Mouse (Mus musculus): ENCODE measurements around the gene Entpd6. TPM values are rescaled to one million over a fixed set of nuclear protein-coding genes. Genes with fewer than 3 reads are reported as not detected.

Entpd6 gene
- polyA plus RNA-seq, 1 experiment from 2014 or later, result 7.8 TPM

DNA sequence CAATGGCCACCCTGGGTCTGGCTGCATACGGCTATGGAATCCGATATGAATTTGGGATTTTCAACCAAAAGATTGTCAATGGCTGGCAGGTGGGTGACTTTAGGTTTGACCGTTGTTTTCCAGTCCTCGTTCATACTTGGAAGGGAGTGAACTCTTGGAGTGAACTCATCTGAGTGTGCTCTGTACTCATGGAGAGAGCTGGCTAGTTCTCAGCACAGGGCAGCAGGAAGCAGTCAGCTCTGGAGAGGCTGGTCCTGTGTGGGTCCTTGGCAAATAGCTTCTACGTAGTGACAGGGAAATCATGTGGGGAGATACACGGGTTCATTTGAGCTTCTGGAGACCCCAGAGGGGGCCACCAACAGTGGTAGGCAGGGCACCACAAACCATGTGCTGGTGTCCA lies 60.0 kb downstream of the Entpd6 start:
- 96% methylated on average over 6 of the region's 6 CpGs for WGBS (ENCODE audit: missing documents)
- Histone ChIP-seq H3K36me3 (ENCODE audit: inconsistent target) (peaks cover 83% of the 10 kb centered on the region), H3K27ac (no peak overlapping the region)

DNA sequence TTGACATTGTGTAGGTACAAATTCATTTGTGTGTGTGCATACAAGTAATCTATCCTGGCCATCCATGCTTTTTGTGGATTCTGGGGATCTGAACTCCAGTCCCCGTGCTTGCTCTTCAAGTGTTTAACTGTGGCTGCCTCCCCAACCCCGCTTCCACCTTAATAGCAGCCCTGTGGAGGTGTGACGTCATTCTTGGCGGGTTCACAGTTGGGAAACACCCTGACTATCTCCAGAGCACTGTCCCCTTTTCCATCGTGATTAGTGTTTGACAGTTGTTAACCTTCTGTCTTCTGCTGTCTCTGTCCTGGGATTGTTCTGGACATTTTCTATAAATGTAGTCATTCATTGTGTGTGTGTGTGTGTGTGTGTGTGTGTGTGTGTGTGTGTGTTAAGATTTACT lies 61.8 kb downstream of the Entpd6 start:
- H3K36me3 ChIP-seq (ENCODE audit: inconsistent target), result peaks cover 86% of the 10 kb centered on the region
- H3K4me3 ChIP-seq (ENCODE audit: inconsistent target), result no peak overlapping the region
- no peaks in the 10 kb centered on the region for H3K79me2 ChIP-seq (ENCODE audit: inconsistent target)
- WGBS (ENCODE audit: missing documents), result 85% methylated on average over 5 of the region's 5 CpGs
- no peak overlapping the region for H3K27ac ChIP-seq

More for the DNA sequence above, 60.0 kb downstream of the Entpd6 start:
- no peaks in the 10 kb centered on the region for H3K79me2 ChIP-seq (ENCODE audit: inconsistent target)
- no peak overlapping the region for H3K4me3 ChIP-seq (ENCODE audit: inconsistent target)

DNA sequence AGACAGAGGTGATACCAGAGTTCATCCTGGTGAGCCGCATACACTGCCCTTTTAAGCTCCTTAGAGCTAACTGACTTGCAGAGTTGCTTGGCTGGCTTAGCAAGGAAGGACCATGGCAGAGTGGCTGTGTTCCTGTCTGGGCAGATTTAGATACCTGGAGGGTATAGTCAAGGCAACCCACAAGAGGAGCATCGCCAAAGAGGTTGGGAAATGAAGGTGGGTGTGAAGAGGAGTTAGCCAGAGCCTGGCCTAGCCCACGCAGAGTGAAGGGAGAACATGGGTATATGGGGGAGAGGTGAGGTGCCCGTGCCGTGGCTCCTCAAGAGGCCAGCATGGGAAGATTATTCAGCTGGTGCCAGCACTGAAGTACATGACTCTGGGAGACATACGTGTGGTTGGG lies 64.0 kb downstream of the Entpd6 start:
- WGBS (ENCODE audit: missing documents), result 93% methylated on average over 6 of the region's 6 CpGs
- Histone ChIP-seq H3K36me3 (ENCODE audit: inconsistent target) (peaks cover 89% of the 10 kb centered on the region), H3K27ac (no peak overlapping the region), H3K4me3 (ENCODE audit: inconsistent target) (no peak overlapping the region), H3K79me2 (ENCODE audit: inconsistent target) (no peaks in the 10 kb centered on the region)

DNA sequence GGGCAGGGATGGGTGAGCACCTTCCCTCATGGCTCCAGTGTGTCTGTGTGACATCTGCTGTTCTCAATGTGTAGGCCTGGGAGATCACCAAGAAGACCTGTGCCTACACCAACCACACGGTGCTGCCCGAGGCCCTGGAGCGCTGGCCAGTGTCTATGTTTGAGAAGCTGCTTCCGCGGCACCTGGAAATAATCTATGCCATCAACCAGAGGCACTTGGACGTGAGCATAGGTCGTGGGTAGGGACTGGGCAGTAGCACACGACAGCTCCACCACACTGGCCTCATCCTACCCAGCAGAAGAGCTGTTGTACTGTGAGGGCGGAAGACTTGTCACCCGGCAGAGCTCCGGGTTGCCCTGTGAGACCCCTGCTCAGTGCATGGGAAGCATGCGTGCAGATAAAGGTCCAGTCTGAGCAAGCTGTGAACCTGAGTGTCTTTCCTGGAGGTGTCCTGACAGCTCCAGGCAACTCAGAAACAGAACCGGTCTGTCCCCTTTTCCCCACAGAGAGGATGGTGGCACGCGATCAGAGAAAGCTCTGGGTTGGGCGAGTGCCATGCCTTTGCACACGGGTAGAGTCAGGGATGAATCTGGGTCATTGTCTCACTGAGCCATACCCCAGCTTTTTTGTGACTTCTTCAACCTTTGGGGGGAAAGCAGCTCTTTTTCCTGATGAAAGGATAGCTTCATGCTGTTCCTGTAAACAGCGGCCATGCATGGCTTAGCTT lies 68.0 kb downstream of the Entpd6 start:
- Histone ChIP-seq H3K27ac (no peak overlapping the region), H3K79me2 (ENCODE audit: inconsistent target) (no peaks in the 10 kb centered on the region), H3K36me3 (ENCODE audit: inconsistent target) (peaks cover 85% of the 10 kb centered on the region), H3K4me3 (ENCODE audit: inconsistent target) (no peak overlapping the region)
- WGBS (ENCODE audit: missing documents), result 95% methylated on average over 18 of the region's 18 CpGs

DNA sequence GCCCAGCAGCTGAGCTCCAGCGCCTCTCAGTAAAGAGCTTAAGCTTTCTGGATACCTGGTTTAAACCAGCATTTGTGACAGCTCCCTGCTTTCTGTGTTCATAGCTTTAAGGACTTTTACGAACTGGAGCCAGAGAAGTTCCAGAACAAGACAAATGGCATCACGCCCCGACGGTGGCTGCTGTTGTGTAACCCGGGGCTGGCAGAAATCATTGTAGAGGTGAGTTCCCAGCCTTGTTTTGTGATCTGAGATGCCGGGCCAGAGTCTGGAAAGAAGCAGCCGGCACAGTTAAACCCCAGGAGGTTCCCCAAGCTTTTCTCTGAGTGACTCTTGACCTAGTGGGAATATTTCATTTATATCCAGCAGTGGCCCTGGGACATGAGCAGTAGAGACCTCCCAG lies 69.9 kb downstream of the Entpd6 start:
- Histone ChIP-seq H3K36me3 (ENCODE audit: inconsistent target) (peaks cover 73% of the 10 kb centered on the region), H3K27ac (no peak overlapping the region), H3K4me3 (ENCODE audit: inconsistent target) (no peak overlapping the region), H3K79me2 (ENCODE audit: inconsistent target) (no peaks in the 10 kb centered on the region)
- 93% methylated on average over 8 of the region's 8 CpGs for WGBS (ENCODE audit: missing documents)

DNA sequence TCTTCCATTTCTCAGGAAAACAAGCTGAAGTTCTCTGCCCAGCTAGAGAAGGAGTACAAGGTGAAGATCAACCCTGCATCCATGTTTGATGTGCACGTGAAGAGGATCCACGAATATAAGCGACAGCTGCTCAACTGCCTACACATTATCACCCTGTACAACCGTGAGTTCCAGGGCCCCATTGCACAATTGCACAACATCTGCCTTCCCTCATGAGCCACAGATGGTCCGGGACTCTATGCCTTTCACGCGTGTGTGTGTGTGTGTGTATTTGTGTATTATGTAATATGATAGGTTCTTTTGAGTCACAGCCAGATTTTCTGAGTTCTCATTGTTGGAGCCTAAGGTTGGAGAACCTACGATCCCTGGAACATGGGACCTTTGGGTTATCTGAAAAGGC lies 71.9 kb downstream of the Entpd6 start:
- peaks cover 72% of the 10 kb centered on the region for H3K36me3 ChIP-seq (ENCODE audit: inconsistent target)
- 60% methylated on average over 8 of the region's 8 CpGs for WGBS (ENCODE audit: missing documents)
- H3K79me2 ChIP-seq (ENCODE audit: inconsistent target), result no peaks in the 10 kb centered on the region
- H3K4me3 ChIP-seq (ENCODE audit: inconsistent target), result no peak overlapping the region
- H3K27ac ChIP-seq, result no peak overlapping the region

Other genes starting within 250 kb of the Entpd6 start
- gene Cst7, start 178.6 kb upstream of the Entpd6 start, polyA plus RNA-seq (2018), result 5.6 to 14.2 TPM (median 9.1 TPM) in 3 replicates
- gene Apmap, start 140.5 kb upstream of the Entpd6 start, polyA plus RNA-seq (2018), result 21.1 to 28.3 TPM (median 26.8 TPM) in 3 replicates
- gene Acss1, start 80.5 kb upstream of the Entpd6 start, polyA plus RNA-seq (2018), result 18.0 to 26.5 TPM (median 21.7 TPM) in 3 replicates
- not detected in 3 replicates for gene Vsx1, start 59.7 kb upstream of the Entpd6 start, polyA plus RNA-seq (2018)
- gene Pygb, start 37.7 kb downstream of the Entpd6 start, polyA plus RNA-seq (2018), result 44.5 to 59.8 TPM (median 50.7 TPM) in 3 replicates
- gene Abhd12, start 155.7 kb downstream of the Entpd6 start, polyA plus RNA-seq (2018), result 442 to 584 TPM (median 504 TPM) in 3 replicates
- 3.2 to 23.6 TPM (median 7.0 TPM) in 3 replicates for gene Gins1, start 156.4 kb downstream of the Entpd6 start, polyA plus RNA-seq (2018)